Mouse (Mus musculus): ENCODE data around the gene 1700016C15Rik.

Gene 1700016C15Rik

DNA sequence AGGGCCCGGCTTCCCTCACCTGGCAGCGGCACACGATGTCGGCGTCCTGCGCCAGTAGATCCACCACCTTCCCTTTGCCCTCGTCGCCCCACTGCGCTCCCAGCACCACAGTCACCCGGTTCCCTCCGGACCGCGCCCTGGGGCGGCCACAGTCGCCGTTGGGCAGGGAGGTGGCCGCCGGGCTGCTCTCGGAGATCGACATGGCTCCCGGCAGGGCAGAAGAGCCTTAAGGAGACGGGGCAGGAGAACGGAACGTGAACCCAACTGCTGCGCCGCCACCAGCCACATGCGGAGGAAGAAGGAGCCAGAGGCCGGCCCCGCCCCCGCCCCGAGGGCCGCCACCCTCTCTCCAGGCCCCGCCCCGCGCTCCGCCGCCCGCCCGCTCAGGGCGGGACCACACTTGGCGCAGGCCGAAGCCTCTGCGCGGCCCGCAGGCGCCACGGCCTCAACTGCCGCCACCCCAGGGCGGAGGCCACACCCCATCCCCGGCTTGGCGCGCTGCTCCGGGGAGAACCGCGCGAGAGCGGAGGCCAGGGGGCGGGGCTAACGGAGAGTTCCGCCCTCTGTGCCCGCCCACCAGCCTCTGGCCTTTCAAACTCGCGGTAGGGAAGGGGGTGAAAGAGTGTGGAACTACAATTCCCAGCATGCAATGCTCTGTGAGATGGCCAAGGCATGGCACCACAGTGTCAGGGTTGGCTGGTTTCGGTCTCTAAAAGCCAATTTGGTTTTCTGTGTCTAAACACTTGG is 66.8 kb downstream of the 1700016C15Rik start, which contains the start of gene Adss:
TSS of gene Adss (minus strand) at position 319 of the 747 bp plus-strand sequence.
- peak; percentile 90 for DNase-seq (ENCODE audit: extremely low read depth, low read depth)

DNA sequence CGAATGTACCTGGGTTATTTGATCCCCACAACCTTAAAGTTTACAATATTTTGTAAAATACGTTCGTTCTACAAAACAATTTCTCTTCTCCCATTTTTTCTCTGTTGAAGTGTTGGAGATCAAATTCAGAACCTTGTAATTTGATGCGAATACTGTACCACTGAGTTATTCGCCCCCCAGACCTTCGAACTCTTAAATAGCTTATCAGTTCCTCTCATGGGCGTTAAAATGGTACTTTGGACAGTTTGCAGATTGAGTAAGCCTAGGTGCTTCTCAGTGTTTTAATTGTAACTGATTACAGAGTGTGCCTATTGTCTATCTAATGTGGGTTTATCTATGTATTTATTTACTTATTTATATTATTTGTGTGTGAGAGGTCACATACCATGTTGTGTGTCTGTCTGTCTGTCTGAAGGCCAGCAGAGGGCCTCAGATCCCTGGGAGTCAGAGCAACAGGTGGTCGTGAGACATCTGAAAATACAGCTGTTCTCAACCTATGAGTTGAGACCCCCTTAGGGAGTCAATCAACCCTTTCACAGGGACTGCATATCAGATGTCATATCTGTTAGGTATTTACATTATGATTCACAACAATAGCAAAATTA is 67.6 kb downstream of the 1700016C15Rik start:
- DNase-seq (ENCODE audit: extremely low read depth, low read depth): peak; percentile 27

Measured in MEL-GATA-1-ER (cell line).